ENCODE assay signal across 17 mouse cellular contexts in genomic region chr2:51354800-51355199, GRCm38 (mm10).
"Had no signal": no experiment of that assay in that cellular context is flagged by ENCODE, and none has a peak within 500 bp of the region (broad histone marks: within the 10 kb centered on the region; RNA-seq: fewer than 3 reads in every experiment).

No protein-coding gene starts in this region.

- H3K4me1 ChIP-seq: liver, embryonic 12.5 days; liver, embryonic 15.5 days; midbrain, embryonic 10.5 days; midbrain, embryonic 13.5 days; neural tube, embryonic 13.5 days had no signal

- H3K27me3 ChIP-seq: limb, embryonic 15.5 days; liver, embryonic 12.5 days; liver, embryonic 15.5 days; midbrain, embryonic 13.5 days; neural tube, embryonic 13.5 days had no signal

- DNase-seq: kidney, adult 2 months; kidney, postnatal 25 days; layer of hippocampus, adult 9-11 months; lung, embryonic 14.5 days; thymus, postnatal 25 days had no signal

- H3K36me3 ChIP-seq: limb, embryonic 15.5 days; liver, embryonic 12.5 days; liver, embryonic 15.5 days; midbrain, embryonic 10.5 days; midbrain, embryonic 13.5 days; neural tube, embryonic 13.5 days had no signal

- H3K9ac ChIP-seq: limb, embryonic 15.5 days; liver, embryonic 12.5 days; liver, embryonic 15.5 days; lung, embryonic 14.5 days; midbrain, embryonic 13.5 days; neural tube, embryonic 13.5 days had no signal

- H3K9me3 ChIP-seq: limb, embryonic 15.5 days; liver, embryonic 12.5 days; liver, embryonic 15.5 days; midbrain, embryonic 10.5 days; midbrain, embryonic 13.5 days; neural tube, embryonic 13.5 days had no signal

- H3K4me3 ChIP-seq: layer of hippocampus, adult 2 months; limb, embryonic 15.5 days; liver, embryonic 12.5 days; liver, embryonic 15.5 days; midbrain, embryonic 10.5 days; midbrain, embryonic 13.5 days; myocyte; neural tube, embryonic 13.5 days had no signal

- H3K4me2 ChIP-seq: limb, embryonic 15.5 days; liver, embryonic 12.5 days; liver, embryonic 15.5 days; lung, embryonic 14.5 days; midbrain, embryonic 13.5 days; neural tube, embryonic 13.5 days had no signal

- H3K27ac ChIP-seq: kidney, postnatal 0 days; layer of hippocampus, adult 2 months; limb, embryonic 15.5 days; liver, embryonic 12.5 days; liver, embryonic 15.5 days; macrophage; midbrain, embryonic 10.5 days; midbrain, embryonic 13.5 days; neural tube, embryonic 13.5 days had no signal

- ATAC-seq: liver, embryonic 12.5 days; lung, postnatal 0 days; midbrain, embryonic 13.5 days; midbrain, embryonic 16.5 days had no signal
